Mouse (Mus musculus): ENCODE measurements around the gene Sgsh.

Gene Sgsh

DNA sequence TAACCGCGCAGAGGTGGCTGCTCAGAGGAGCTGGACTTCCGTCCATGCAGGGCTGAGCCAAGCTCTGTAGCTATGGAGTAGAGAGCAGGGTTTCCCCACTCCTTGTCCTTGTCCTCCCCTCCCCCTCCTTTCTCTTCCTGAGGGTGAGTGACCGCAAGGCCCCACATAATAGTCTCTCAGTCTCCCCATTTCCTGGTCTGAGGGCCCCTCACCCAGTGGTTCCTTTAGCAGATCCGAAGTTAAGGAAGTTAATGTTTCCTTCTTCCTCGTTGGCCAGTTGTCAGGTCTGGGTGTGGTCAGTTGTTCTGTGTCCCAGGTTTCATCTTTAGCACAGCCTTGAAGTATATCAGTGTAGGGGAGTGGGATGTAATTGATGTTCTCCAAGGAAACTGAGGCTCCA is 20.1 kb upstream of the Sgsh start:
- DNase-seq (ENCODE audit: low spot score in 2 of 2): no peak

DNA sequence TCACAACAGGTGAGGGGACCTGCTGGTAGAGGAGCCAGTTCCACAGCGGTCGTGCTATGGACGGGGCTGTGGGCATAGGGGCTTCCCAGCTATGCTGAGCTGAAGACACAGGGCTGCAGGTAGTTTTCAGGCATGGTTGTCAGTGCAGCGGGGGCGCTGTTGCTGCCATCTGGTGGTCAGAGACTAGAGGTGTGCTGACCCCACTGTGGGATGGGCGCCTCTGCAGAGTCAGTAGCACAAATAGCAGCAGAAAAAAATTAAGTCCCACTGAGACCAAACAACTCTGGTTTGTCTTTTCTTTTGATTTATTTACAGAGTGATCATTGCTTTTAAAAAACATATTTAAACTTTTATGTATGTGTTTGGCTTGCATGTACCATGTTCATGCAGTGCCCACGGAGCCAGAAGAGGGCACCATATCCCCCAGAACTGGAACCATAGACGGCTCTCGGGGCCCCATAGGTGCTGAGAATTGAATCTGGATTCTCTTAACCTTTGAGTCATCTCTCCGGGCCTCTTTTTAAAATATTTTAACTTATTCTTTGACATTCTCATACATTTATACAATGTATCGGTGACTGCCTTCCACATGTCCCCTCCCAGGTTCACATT is 8.3 kb upstream of the Sgsh start:
- peak; percentile 54 to 65 for DNase-seq (ENCODE audit: low spot score in 2 of 2)

DNA sequence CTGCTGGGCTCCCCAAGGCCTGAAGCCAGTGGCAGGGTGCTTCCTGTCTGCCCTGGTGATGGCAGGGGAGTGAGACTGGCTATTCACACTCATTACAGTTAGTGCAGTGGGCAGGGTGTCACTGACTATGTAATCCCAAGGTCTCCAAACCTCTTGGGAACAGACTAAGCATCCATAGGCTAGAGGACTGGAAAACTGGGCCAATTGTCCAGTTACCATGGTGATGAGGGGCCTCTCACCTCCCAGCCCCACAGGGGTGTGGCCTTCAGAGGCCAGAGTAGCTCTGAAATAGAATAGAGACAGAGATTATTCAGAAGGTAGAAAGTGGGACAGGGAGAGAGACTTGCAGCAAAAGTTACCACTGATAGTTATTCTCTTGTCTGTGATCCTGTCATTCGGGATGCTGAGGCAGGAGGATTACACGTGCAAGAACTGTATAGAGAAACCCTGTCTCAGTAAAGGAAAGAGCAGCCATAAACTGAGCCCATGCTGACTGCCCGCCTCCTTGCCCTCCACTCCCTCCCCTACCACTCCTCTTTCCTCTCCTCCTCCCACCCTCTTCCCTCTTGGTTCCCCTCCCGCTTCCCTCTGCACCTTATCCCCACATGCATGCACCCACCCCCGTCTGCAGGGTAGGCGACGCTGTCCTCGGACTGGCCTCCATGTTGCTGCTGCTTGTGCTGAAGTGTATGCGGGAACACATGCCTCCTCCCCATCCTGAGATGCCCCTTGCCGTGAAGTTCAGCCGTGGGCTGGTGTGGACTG is 7.6 kb upstream of the Sgsh start:
- DNase-seq (ENCODE audit: low spot score in 2 of 2): no peak

DNA sequence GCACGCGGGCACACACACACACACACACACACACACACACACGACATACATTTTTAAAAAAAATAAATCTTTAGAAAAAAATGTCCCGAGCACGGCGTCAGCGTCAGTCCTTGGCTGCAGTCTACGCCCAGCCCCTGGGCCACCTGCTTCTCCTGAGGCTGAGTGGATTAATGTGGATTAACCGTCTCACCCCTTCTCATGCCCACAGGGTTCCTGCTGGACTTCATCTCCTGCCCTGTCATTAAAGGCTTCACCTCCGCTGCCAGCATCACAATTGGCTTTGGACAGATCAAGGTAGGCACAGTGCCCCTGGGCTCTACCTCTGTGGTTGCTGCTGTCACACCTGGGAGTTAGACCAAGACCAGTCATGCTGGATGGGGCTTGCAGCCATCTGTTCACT is 3.8 kb upstream of the Sgsh start:
- DNase-seq (ENCODE audit: low spot score in 2 of 2): no peak

DNA sequence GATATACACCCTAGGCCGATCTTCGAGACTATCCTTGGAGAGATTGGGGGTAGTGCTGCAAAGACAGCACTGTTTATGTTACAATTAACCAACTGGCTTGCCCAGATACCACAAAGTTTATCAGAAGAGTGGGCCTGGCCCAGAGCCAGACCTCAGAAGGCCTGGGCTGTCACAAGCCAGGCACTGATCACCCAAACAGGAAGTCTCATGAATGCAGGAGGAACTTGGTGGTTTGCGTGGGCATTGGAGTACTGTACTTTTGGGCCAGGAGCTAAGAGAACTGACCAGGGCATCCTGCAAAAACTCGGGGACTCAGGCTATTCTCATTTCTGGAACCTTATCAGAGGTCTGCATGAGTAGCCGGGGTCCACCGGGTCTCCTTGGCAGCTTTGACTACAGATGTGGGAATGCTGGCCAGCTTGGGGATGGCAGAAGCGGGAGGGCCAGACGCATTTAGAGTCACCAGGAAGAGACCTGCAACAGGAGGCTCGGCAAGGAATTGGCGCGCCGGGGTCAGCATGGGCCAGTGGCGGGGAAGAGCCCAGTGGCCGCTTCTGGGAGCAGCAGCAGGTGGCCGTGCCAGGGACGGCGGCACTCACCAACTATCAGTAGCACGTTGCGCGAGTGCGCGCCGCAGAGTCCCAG is 416 bp downstream of the Sgsh start:
- peak; percentile 18 to 43 for DNase-seq (ENCODE audit: low spot score in 2 of 2)

DNA sequence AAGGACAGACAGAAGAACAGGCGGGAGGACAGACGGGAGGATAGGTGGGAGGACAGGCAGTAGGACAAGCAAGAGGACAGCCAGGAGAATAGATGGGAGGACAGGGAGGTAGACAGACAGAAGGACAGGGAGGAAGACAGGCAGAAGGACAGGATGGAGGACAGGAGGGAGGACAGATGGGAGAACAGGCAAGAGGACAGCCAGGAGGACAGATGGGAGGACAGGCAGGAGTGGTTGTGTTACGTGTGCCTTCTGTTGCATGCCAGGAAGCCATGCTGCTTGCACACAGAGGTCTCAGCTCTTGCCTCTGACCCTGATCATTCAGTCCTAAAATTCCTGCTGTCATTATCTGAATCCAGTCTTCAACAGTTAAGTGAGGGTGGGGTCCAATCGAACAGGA is 1.4 kb downstream of the Sgsh start:
- no peak for DNase-seq (ENCODE audit: low spot score in 2 of 2)

DNA sequence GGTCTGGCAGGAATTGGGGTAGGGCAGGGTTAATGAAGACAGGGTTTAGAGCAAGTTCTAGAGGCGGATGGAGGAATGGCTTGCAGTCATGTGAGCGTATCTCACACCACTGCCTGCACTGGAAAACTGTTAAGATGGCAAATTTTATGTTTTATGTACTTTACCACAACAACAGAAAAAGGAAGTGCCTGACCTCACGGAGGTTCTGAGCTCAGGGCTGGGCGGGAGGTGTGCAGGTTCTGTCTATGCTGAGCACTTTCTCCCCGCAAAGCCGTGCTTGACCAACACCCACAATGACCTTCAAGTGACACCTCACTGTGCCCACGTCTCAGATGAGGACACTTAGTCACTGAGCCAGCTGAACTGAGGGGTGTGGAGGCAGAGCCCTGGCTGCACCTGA is 3.2 kb downstream of the Sgsh start:
- no peak for DNase-seq (ENCODE audit: low spot score in 2 of 2)

DNA sequence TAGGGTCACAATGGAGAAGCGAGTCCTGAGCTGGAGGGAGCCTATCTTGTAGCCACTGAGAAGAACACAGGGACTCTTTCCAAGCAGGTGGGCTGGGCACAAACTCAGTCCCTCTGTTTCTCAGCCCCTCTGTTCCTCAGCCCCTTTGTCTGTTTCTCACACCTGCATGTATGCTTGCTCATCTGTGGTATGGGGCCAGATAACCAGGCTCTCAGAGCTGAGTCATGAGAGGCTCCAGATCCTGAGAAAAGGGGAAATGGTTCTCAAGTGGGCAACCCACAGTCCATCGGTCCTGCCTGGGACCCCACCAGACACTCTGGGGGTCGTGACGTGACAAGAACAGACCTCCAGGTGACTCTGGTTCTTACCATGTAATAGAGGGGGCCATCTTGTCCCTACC is 8.2 kb downstream of the Sgsh start:
- DNase-seq (ENCODE audit: low spot score in 2 of 2): no peak

DNA sequence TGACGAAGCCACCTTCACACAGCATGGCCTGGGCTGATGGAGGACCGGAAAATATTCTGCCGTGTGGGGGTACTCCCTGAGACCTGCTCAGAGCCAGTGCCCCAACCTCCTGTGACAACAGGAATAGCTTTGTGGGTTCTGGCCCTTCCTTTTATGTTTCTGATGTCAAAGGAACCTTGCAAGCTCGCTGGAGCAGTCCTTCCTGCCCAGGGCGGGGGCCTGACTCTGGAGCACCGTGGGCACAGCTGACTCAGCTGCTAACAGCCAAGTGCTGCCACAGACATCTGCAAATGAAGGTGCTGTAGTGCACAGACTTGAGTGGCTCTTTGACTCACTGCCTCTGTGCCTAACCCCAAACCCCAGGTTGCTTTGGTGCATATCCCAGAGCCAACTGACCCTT is 10.5 kb downstream of the Sgsh start:
- no peak for DNase-seq (ENCODE audit: low spot score in 2 of 2)

DNA sequence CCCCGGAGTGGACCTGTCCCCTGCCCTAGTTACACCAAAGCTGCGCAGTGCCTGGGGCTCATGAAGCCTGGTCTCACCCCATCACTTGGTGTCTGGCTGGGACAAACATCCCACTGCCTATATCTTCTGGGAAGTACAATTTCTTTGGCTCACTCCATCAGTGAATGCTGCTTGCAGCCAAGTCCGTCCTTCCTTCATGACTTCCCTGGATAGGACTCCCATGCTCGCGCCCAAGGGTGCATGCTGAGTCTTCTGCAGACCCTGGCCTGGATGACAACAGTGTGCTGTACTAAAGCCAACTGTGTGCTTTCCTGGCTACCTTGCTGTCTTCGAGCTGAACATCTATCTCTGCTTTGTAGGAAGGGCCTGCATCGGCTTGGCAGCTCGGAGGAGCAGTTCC is 11.2 kb downstream of the Sgsh start:
- no peak for DNase-seq (ENCODE audit: low spot score in 2 of 2)

DNA sequence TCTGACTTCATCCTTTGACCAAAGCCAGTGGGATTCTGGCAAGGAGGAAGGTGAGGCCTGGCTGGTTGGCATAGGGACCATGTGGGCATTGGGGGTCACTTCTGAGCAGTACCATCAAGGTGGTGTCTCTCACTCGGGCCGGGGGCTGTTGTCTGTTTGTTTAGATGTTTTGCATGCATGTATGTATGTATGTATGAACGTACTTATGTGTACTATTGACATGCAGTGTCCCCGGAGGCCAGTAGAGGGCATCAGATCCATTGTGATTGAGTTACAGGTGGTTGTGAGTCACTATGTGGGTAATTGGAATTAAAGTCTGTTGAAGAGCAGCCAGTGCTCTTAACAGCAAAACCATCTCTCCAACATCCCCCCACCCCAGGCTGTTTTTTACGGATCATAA is 15.7 kb downstream of the Sgsh start:
- peak; percentile 56 to 68 for DNase-seq (ENCODE audit: low spot score in 2 of 2)

DNA sequence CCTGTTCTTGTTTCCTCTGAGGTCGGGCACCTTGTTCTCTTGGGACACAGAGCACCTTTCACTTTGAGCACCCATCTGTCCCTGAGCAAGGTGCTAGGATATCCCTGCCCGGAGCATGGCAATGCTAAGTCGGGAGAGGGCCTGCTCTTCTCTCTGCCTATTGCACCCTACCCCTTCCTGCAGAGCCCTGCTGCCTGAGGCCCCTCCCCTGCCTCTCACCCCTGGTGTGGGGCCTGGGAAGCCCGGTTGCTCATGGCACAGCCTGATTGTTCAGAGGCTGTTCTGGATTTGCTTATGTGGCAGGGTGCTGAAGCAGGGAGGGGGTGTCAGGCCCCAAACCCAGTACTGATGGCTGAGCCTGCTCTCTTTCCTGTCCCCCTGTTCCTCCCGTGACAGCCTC is 16.2 kb downstream of the Sgsh start:
- DNase-seq (ENCODE audit: low spot score in 2 of 2): no peak

DNA sequence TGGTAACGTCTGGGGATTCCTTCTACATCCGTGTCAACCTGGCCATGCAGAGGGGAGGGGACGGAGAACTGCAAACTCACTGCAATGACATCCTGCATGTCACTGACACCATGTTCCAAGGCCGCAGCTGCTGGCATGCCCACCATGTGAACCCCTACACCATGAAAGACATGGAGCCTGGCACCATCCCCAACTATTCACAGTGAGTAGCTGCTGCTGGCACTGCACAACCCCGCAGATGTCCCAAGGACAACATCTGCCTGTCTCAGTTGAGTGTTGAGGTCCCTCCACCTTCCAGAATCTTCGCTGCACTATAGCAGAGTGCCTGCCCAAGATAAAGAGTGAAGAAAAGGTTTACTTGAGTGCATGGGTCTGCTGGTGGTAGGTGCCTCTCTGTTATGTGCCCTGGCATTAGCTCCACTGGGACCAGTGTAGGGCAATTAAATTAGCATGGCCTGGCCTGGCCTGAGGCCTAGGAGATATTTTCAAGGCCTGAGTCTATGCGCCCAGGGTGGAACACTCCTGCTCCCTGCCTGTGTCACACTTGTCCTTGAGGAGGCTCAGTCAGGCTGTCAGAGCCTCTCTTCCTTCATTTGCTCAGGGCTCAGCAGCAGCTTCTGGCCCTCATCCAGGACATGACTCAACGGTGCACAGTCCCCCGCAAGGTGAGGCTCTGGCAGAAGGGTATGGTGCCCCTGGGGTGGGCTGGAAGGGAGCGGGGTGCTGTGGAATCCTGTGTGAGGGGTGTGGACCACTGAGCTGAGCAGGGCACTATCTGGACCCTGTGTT is 16.9 kb downstream of the Sgsh start:
- DNase-seq (ENCODE audit: low spot score in 2 of 2): no peak

DNA sequence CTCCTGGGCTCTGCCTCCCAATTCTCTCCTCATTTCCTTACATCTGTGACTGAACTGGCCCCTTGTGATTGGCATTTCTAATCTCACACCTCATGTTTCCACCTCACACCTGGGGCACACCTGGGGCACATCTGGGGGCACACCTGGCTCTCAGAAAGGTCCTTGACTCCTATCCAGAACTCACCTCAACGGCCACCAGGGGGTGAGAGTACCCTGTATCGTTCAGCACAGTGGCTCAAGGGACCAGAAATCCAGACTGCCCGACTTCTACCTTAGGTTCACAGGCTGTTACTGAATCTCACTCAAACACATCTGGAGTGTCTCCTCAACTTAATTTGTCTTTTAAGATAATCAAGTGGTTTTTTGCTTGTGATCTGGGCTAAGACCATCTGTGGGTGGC is 23.4 kb downstream of the Sgsh start:
- no peak for DNase-seq (ENCODE audit: low spot score in 2 of 2)

DNA sequence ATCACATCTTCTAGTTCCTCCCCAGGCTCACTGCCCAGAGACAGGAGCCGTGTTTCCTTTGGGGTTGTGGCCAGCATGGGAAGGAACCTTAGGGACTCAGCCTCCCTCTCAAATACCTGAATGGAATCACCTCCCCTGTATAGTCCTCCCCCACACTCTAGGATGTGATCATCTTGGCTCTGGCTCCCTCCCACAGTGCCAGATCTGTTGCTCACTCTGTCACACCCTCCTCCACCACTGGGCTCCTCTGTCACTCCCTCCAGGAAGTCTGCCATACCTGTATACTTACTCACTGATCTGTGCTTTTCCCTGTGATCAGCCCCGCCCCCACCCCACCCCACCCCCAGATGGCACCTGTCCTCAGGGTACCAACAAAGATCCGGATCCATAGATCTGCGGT is 24.7 kb downstream of the Sgsh start:
- no peak for DNase-seq (ENCODE audit: low spot score in 2 of 2)

DNA sequence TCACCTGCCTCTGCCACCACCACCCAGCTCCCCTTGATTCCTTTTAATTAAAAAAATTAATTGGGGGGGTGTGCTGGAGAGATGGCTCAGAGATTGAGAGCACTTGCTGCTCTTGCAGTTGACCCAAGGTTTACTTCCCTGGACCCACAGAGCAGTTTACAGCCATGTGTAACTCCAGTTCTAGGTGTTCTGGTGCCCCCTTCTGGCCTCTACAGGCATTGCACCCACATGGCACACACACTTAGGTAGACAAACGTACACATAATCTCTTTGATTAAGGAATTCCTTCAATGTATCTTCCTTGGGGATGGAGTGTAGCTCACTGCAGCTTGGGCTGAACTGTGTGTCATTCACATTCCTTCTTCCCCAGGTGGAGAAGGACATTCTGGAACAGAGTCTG is 30.3 kb downstream of the Sgsh start:
- DNase-seq (ENCODE audit: low spot score in 2 of 2): no peak

DNA sequence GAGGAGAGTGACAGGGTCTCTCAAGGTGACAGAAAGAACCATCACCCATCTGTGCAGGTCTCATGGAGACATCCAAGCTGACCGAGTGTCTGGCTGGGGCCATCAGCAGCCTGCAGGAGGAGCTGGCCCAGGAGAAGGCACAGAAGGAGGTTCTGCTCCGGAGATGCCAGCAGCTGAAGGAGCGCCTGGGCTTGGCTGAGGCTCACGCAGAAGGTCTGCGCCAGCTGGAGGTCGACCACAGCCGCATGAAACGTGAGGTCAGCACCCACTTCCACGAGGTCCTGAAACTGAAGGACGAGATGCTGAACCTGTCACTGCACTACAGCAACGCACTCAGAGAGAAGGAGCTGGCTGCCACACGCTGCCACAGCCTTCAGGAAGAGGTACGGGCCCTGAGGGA is 32.8 kb downstream of the Sgsh start:
- no peak for DNase-seq (ENCODE audit: low spot score in 2 of 2)

DNA sequence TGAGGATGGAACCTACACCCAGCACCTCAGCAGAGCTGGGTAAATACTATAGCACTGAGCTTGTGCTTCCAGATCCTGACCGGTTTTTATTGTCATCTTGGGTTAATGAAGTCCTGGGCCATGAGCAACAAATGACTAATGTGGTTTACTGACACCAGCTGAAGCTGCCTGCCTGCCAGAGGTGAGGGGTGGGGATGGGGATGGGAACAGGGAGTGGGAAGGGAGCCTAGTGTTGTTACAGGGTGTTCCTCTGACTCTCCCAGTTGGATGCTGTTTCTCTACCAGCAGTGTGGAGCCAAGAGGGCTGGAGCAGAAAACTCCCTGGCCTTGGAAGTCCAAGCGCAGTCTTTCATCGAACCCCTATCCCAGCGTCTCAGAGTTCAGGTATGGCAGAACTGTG is 38.6 kb downstream of the Sgsh start:
- peak in 1 of 2 experiments; percentile 38 for DNase-seq (ENCODE audit: low spot score in 2 of 2)

DNA sequence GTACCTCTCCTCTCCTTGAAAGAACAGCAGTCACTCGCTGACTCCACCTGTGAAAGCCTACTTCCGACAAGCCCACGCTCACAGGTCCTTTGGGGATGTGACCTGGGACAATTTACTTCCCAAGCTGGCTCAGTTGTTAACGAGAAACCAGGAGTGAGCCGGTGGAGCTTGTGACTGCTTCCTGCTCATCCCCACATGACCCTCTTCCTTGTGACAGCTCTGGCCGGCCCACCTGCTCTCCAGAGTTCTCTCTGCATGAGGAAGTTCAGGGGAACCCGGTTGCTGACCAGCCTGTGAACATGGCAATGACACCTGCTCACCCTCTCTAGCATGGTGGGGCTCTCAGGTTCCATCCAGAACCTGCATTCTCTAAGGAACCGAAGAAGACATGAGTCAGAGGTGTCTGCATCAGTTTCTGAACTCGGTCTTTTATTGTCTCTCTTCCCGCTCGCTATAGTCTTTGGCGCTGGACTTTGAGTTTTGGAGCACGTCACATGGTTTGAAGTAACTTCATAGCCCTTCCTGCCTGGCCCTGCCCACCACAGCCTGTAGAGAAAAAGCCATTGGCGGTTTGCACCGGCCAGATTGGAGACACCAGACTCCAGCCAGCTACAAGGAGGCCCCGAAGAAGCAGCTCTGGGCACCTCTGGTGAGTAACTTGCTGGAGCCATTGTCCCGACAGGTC is 40.9 kb downstream of the Sgsh start:
- no peak for DNase-seq (ENCODE audit: low spot score in 2 of 2)

DNA sequence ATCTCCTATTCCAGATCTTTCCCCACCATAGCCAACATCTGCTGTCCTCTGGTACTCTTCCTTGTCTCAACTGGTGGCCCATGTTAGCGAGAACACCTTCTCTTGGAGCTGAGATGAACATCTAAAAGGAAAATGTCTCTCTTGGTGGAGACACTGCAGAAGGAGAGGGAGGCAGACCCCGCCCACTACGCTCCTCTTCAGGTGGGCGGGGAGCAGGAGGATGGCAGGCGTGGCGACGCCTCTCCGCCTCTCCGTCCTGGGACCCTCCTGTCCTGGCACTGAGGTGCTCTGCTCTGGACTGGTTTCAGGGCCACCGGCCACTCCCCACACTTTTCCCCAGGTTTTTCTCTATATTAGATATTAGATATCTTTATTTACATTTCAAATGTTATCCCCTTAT is 44.7 kb downstream of the Sgsh start:
- DNase-seq (ENCODE audit: low spot score in 2 of 2): no peak

DNA sequence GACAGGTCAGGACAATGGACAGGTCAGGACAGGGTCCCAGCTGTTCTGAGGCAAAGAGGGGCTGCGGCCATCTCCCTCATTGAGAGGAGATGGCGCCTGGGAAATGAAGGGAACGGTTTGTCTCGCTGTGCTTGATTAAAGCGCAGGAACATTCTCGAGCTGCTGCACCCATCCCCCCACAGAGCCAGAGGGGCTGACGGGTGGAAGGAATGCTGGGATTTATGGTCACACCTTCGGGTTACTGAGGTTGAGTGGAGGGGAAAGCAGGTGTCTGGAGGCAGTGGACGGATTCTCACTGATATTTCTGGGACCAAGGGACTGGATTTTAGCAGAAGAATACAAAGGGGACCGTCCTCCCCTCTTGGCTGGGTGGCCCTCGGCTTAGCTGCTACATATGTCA is 47.4 kb downstream of the Sgsh start:
- no peak for DNase-seq (ENCODE audit: low spot score in 2 of 2)

DNA sequence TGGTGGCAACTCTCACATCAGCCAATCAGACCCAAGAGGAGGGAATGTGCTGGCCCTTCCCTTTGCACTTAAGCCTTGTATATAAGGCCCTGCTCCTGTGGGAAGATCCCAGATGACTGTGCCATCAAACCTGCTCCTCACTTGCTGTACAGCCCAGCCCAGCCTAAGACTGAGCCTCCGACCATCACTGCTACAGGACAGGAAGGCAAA is 47.8 kb downstream of the Sgsh start, which contains the start of gene Card14:
Gene Card14 (plus strand): TSS at position 111 of the 210 bp plus-strand sequence.
- no peak for DNase-seq (ENCODE audit: low spot score in 2 of 2)

Data from urinary bladder, postnatal 36 days (tissue).